Mouse (Mus musculus) bone marrow macrophage, adult 2 months (primary cell): ENCODE measurements around the gene Tnfrsf23.
"Not testable (repeated sequence)": the region's sequence is repeated elsewhere in the genome, so short reads cannot be mapped to it uniquely, and the experiment has no call there.

Experiments used
- CTCF ChIP-seq: IDR thresholded peaks from 2 replicates; pipeline ENCODE4 v1.5.1; 2012; ENCODE audit warnings: low read depth, mild to moderate bottlenecking, low read length, moderate library complexity
- POLR2A ChIP-seq: IDR thresholded peaks from 2 replicates; pipeline ENCODE4 v1.6.1; 2012; ENCODE audit warnings: mild to moderate bottlenecking, low read depth, low read length, borderline replicate concordance

- not testable (repeated sequence) for TF ChIP-seq CTCF, POLR2A
Measured at GRCm38 (mm10) chr7:143679650-143680049, 6.0 kb downstream of the Tnfrsf23 start.
